Mouse (Mus musculus) gastrocnemius, postnatal 14 days (tissue): ENCODE measurements around the gene Ocln. TPM values are rescaled to one million over a fixed set of nuclear protein-coding genes. Genes with fewer than 3 reads are reported as not detected.
"Not testable (repeated sequence)": the region's sequence is repeated elsewhere in the genome, so short reads cannot be mapped to it uniquely, and the experiment has no call there.

Source experiments
- DNase-seq: peaks from one replicate; pipeline ENCODE4 v3.0.0; 2021; ENCODE audit warnings: mixed read lengths
- intact Hi-C: fragments of 180-260 bp; cut with DNase I; formaldehyde crosslinking; loops from one replicate; pipeline ENCODE4 v1.15.1; 2025; ENCODE audit warnings: low total_unique reads
- total RNA-seq, 2 experiments: library from RNA; stranded (reverse); gene quantifications; 2 replicates each; pipeline ENCODE4 v1.2.3; 2021

Gene Ocln
- total RNA-seq, 2 experiments from 2014 or later: 0.18 to 0.51 TPM

DNA sequence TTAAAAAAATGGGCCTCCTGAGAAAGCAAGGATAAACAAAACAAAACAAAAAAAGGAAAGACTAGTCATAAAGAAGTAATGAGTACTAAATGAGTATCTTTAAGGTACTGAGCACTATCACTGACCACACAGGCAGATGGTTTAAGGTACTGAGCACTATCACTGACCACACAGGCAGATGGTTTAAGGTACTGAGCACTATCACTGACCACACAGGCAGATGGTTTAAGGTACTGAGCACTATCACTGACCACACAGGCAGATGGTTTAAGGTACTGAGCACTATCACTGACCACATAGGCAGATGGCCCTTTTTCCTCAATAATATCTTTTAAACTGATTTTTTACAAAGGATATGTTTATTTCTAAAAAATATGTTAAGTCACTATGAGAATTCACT lies 52.9 kb downstream of the Ocln start:
- intact Hi-C loops, DNase-seq: not testable (repeated sequence)

- intact Hi-C loops: no loop called here
- DNase-seq: no peak
Observed at GRCm38 (mm10) chr13:100495337-100495736, 57.2 kb downstream of the Ocln start.

DNA sequence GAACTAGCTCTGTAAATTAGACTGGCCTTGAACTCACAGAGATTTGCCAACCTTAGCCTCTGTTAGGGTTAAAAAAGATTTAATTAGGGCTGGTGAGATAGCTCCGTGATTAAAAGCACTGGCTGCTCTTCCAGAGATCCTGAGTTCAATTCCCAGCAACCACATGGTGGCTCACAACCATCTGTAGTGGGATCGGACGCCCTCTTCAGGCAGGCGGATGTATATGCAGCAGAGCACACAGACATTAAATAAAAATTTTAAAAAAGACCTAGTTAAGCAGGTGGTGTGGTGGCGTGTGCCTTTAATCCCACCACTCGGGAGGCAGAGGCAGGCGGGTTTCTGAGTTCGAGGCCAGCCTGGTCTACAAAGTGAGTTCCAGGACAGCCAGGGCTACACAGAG lies 58.1 kb downstream of the Ocln start:
- DNase-seq, intact Hi-C loops: not testable (repeated sequence)

DNA sequence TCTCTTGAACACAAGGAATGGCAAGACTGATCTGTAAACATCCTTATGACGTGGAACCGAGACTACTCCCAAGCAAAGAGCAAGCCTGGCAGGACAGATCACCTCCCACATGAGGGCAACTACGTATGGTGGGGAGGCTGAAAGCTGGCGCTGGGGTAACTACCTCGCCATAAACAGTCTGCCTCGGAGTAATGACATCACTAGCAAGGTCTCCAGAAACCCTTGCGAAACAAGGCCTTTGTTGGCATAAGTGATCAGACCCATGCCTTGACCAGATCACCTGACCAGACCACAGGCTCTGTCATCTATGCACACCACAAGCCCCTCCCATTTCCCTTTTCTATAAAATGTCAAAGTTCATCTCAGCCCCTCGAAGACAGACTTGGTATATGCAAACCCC lies 59.2 kb downstream of the Ocln start:
- DNase-seq: no peak
- intact Hi-C loops: no loop called here

DNA sequence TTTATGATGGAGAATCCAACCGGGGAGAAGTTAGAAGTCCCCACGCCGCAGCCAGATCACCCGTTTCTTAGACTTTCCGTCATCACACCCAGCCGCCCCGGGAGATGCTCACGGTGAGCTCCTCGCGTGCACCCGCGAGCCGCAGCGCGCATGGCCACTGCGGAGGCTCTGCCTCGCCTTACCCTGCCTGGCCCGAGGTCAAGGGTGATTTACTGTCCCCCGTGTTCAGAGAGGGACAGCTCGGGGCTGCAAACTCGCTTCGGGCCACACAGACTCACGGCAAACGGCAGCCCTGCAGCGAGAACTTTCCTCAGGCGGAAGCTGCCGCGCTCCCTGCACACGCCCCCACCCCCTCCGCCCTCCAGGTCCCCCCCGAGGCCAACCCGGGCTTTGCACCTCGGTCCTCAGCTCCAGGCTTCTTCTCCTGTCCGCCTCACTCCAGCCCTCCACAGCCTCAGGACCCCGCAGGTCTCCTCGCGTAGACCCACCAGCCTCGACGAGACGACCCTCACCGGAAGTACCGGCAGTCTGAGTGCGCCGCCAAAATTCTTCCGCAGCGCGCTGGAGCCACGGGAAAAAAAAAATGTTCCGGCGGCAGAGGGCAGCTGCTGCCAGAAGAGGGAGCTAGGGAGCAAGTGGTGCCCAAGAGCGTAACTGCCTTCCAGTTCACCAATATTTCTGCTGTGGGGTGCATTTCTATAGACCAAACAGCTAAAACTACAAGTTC lies 60.3 kb downstream of the Ocln start, which contains the start of gene Gtf2h2:
TSS of gene Gtf2h2 (minus strand) at position 519 of the 727 bp plus-strand sequence.
- intact Hi-C loops: no loop called here

DNA sequence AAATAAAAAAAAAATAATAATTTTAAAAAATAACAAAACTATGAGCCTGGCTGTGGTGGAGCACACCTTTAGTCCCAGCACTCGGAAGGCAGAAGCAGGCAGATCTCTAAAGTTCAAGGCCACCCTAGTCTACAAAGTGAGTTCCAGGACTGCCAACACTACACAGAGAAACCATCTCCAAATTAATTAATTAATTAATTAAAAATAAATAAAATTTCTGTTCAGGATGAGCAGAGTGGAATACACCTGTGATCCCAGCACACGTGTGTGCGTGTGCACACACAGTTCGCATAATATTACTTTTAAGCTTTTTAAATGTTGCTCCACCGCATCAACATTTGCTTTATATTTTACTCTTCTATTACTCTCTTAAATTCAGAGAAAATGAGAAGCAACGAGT lies 60.9 kb downstream of the Ocln start:
- intact Hi-C loops: no loop called here
- DNase-seq: no peak

More for the DNA sequence above, 60.3 kb downstream of the Ocln start, which contains the start of gene Gtf2h2:
- peak; percentile 81 for DNase-seq

- intact Hi-C loops: no loop called here
Observed at GRCm38 (mm10) chr13:100490424-100490823, 62.1 kb downstream of the Ocln start.

DNA sequence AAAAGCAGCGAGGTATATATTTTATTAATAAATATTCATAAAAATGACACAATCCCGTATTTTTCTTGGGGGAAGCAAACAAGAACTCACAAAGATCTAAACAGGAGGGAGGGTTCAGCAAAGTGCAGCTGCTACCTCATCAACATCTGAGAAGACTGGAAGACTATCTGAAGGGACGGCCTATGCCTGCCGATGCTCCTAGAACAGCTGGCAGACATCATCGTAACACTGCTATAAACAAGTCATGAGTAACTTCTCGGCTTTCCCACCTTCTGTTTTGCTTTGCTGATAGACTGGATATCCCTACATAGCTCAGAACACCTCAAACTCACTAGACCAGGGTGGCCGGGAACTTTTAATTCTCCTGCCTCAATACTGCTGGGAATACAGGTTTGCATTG lies 68.9 kb downstream of the Ocln start:
- no peak for DNase-seq
- intact Hi-C loops: no loop called here

More at GRCm38 (mm10) chr13:100490424-100490823, 62.1 kb downstream of the Ocln start:
- DNase-seq: no peak

GRCm38 (mm10) chr13:100463527-100464222 lies 88.8 kb downstream of the Ocln start:
- intact Hi-C loops: no loop called here

GRCm38 (mm10) chr13:100461336-100461735 lies 91.2 kb downstream of the Ocln start:
- intact Hi-C loops: no loop called here
- no peak for DNase-seq

More at GRCm38 (mm10) chr13:100463527-100464222, 88.8 kb downstream of the Ocln start:
- DNase-seq: no peak

GRCm38 (mm10) chr13:100452415-100453127 lies 99.9 kb downstream of the Ocln start, which contains the start of gene Naip1:
Naip1 (minus strand) TSS chr13:100452869.
- intact Hi-C loops, DNase-seq: not testable (repeated sequence)

DNA sequence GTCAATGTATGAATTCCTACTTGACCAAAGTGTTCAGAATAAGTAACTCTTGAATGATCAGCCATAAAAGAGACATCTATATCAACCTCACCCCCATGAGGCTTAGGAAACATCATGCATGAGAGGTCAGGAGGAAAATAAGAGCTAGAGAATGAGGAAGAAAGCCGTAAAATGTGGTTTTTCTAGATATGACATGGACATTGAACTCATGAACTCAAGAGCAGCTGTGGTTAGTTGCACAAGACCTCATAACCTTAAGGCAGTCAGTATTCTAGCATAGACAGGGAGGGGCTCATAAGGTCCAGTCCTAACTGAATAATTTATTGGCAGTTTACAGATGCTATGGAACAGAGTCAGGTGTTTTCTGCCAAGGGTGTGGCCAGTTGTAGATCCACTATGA lies 103.0 kb downstream of the Ocln start:
- no peak for DNase-seq
- intact Hi-C loops: no loop called here

Other genes with a start within 250 kb of the Ocln start
- gene Naip6, start 235.0 kb downstream of the Ocln start, total RNA-seq: under 1 TPM; 0.08 to 0.09 TPM
- not detected for gene Naip1, start 99.8 kb downstream of the Ocln start, total RNA-seq
- gene Gtf2h2, start 60.1 kb downstream of the Ocln start, total RNA-seq: 10 to 100 TPM; 21.9 to 26.2 TPM
- gene Marveld2, start 64.3 kb upstream of the Ocln start, total RNA-seq: under 1 TPM; 0.35 to 0.86 TPM
- gene Ak6, start 98.3 kb upstream of the Ocln start, total RNA-seq: 10 to 100 TPM; 53.7 to 59.6 TPM
- 1 to 10 TPM; 8.3 to 9.0 TPM for gene Rad17, start 98.3 kb upstream of the Ocln start, total RNA-seq
- 1 to 10 TPM; 4.5 to 7.7 TPM for gene Taf9, start 98.9 kb upstream of the Ocln start, total RNA-seq
- gene Ccdc125, start 117.0 kb upstream of the Ocln start, total RNA-seq: under 1 TPM; 0.62 to 0.76 TPM
- gene Cdk7, start 178.2 kb upstream of the Ocln start, total RNA-seq: 10 to 100 TPM; 14.3 to 17.0 TPM
- gene Mrps36, start 191.9 kb upstream of the Ocln start, total RNA-seq: 100 to 1,000 TPM; 124 to 151 TPM
- gene Cenph, start 223.2 kb upstream of the Ocln start, total RNA-seq: under 1 TPM; 0.66 to 0.76 TPM
- gene Ccnb1, start 233.9 kb upstream of the Ocln start, total RNA-seq: 1 to 10 TPM; 4.2 to 4.3 TPM